Mouse (Mus musculus) kidney, postnatal 0 days (tissue): ENCODE results near the gene Yif1b. TPM values are rescaled to one million over a fixed set of nuclear protein-coding genes. Genes with fewer than 3 reads are reported as not detected.
"Not testable (repeated sequence)": the region's sequence is repeated elsewhere in the genome, so short reads cannot be mapped to it uniquely, and the experiment has no call there.

Experiments used
- ATAC-seq: fragments of 200-750 bp; cut with Nextera tagmentation; replicated peaks from 2 replicates; pipeline ENCODE4 v1.8.0; 2017; ENCODE audit warnings: low read depth, moderate number of reproducible peaks, moderate TSS enrichment, moderate library complexity; ENCODE audit not compliant: low FRiP score
- DNase-seq: peaks from one replicate; pipeline ENCODE4 v3.0.0-alpha.2; 2016; ENCODE audit warnings: low spot score
- H3K27ac ChIP-seq: fragments of 300-500 bp; sonication (generic); 2 replicates; pipeline ENCODE4 v1.5.1; 2014; ENCODE audit warnings: mild to moderate bottlenecking
- H3K27me3 ChIP-seq: fragments of 300-500 bp; sonication (generic); 2 replicates; pipeline ENCODE4 v1.6.1; 2014; ENCODE audit warnings: low read length, mixed read lengths; ENCODE audit not compliant: insufficient read depth
- H3K36me3 ChIP-seq: fragments of 300-500 bp; sonication (generic); 2 replicates; pipeline ENCODE4 v1.6.1; 2014; ENCODE audit warnings: low read length, mixed read lengths; ENCODE audit not compliant: insufficient read depth
- H3K4me1 ChIP-seq: fragments of 300-500 bp; sonication (generic); replicated peaks from 2 replicates; pipeline ENCODE4 v1.6.1; 2014; ENCODE audit warnings: antibody characterized with exemption, low read length, mixed read lengths; ENCODE audit not compliant: insufficient read depth
- H3K4me2 ChIP-seq: fragments of 300-500 bp; sonication (generic); 2 replicates; pipeline ENCODE4 v1.6.1; 2014; ENCODE audit warnings: mild to moderate bottlenecking, low read length, moderate library complexity, mixed read lengths
- H3K4me3 ChIP-seq: fragments of 300-500 bp; sonication (generic); replicated peaks from 2 replicates; pipeline ENCODE4 v1.5.1; 2014; ENCODE audit warnings: low read depth, low read length
- H3K9ac ChIP-seq: fragments of 300-500 bp; sonication (generic); 2 replicates; pipeline ENCODE4 v1.6.1; 2014; ENCODE audit warnings: low read depth, low read length
- H3K9me3 ChIP-seq: fragments of 300-500 bp; sonication (generic); replicated peaks from 2 replicates; pipeline ENCODE4 v1.6.1; 2016; ENCODE audit warnings: low read length, inconsistent platforms, mixed read lengths
- CTCF ChIP-seq: IDR thresholded peaks from 2 replicates; pipeline ENCODE4 v1.5.1; 2016; ENCODE audit warnings: antibody characterized with exemption, low read depth, mild to moderate bottlenecking, moderate library complexity
- WGBS: fragments of 180-500 bp; shearing (Covaris S2); extraction: QIAGEN DNeasy Blood & Tissue Kit; methylation state at CpG from one replicate; pipeline ENCODE4 v1.1.7; 2014; 5-methylcytosine and 5-hydroxymethylcytosine counted together
- polyA plus RNA-seq: library from polyadenylated mRNA; unstranded; fragments of >200 nt; fragmentation: Nextera tagmentation; extraction: Ambion mirVana; gene quantifications from 2 replicates; pipeline ENCODE4 v1.2.1, GENCODE M21; 2015

The Yif1b gene
- polyA plus RNA-seq = 121 and 131 TPM in 2 replicates

- 0 out of 2 replicates have a peak, but pooled peaks have one; percentile 24 for TF ChIP-seq CTCF
- Histone ChIP-seq H3K4me2 (peak within 1 kb of the TSS; percentile 68), H3K9me3 (no peaks in the 10 kb centered on the region), H3K9ac (peak within 1 kb of the TSS; percentile 59), H3K27me3 (no peaks in the 10 kb centered on the region), H3K27ac (peak within 1 kb of the TSS; percentile 87), H3K36me3 (no peaks in the 10 kb centered on the region), H3K4me3 (peak within 1 kb of the TSS; percentile 56), H3K4me1 (no peaks in the 10 kb centered on the region)
- DNase-seq = peak; percentile 100
- under 1% methylated on average over 60 of the region's 60 CpGs for WGBS
- peak; percentile 97 for ATAC-seq
These were observed at the start of gene Yif1b for GRCm38 (mm10) chr7:29238019-29238967. TSS of gene Yif1b (plus strand) at chr7:29238329.

GRCm38 (mm10) chr7:29194230-29194629 is 43.9 kb upstream of the Yif1b start:
- not testable (repeated sequence) for H3K9ac ChIP-seq, H3K4me1 ChIP-seq, H3K27me3 ChIP-seq, H3K27ac ChIP-seq, H3K36me3 ChIP-seq, H3K4me2 ChIP-seq, H3K9me3 ChIP-seq, ATAC-seq, DNase-seq, H3K4me3 ChIP-seq
- 100% methylated on average over 1 of the region's 1 CpGs for WGBS

GRCm38 (mm10) chr7:29202577-29202976 is 35.6 kb upstream of the Yif1b start:
- no peaks in the 10 kb centered on the region for H3K27me3 ChIP-seq

GRCm38 (mm10) chr7:29211013-29211412 is 27.1 kb upstream of the Yif1b start:
- Histone ChIP-seq H3K27ac (peak overlapping the region; percentile 86), H3K4me2 (peak overlapping the region; percentile 52), H3K4me3 (peak overlapping the region; percentile 33)
- DNase-seq (peak; percentile 77), ATAC-seq (peak; percentile 47)
- H3K4me1 ChIP-seq, H3K9ac ChIP-seq, H3K9me3 ChIP-seq, H3K36me3 ChIP-seq, H3K27me3 ChIP-seq: not testable (repeated sequence)
- WGBS = 18% methylated on average over 15 of the region's 15 CpGs

More at GRCm38 (mm10) chr7:29202577-29202976, 35.6 kb upstream of the Yif1b start:
- no peak overlapping the region for H3K4me2 ChIP-seq
- H3K4me3 ChIP-seq = no peak overlapping the region
- no peak overlapping the region for H3K27ac ChIP-seq
- H3K9ac ChIP-seq = no peak overlapping the region
- H3K4me1 ChIP-seq = no peaks in the 10 kb centered on the region
- H3K36me3 ChIP-seq = no peaks in the 10 kb centered on the region
- no peak for TF ChIP-seq CTCF
- ATAC-seq (no peak), DNase-seq (no peak)
- no peaks in the 10 kb centered on the region for H3K9me3 ChIP-seq
- 82% methylated on average over 6 of the region's 6 CpGs for WGBS

GRCm38 (mm10) chr7:29211415-29212198 is 26.5 kb upstream of the Yif1b start:
- H3K9me3 ChIP-seq = no peaks in the 10 kb centered on the region
- H3K27ac ChIP-seq = peak overlapping the region; percentile 86
- no peaks in the 10 kb centered on the region for H3K36me3 ChIP-seq
- ATAC-seq = peak; percentile 88
- peak overlapping the region; percentile 33 for H3K4me3 ChIP-seq
- peak overlapping the region; percentile 52 for H3K4me2 ChIP-seq
- 4% methylated on average over 34 of the region's 34 CpGs for WGBS
- no peaks in the 10 kb centered on the region for H3K27me3 ChIP-seq
- H3K4me1 ChIP-seq = no peaks in the 10 kb centered on the region
- peak overlapping the region; percentile 55; the same call in 1 of the 2 replicates for H3K9ac ChIP-seq
- TF ChIP-seq CTCF = no peak
- DNase-seq = peak; percentile 95

GRCm38 (mm10) chr7:29212199-29212765 is 25.8 kb upstream of the Yif1b start:
- DNase-seq = no peak
- WGBS = 17% methylated on average over 26 of the region's 26 CpGs
- no peaks in the 10 kb centered on the region for H3K36me3 ChIP-seq
- no peaks in the 10 kb centered on the region for H3K27me3 ChIP-seq
- no peak for ATAC-seq
- H3K9me3 ChIP-seq = no peaks in the 10 kb centered on the region
- no peak overlapping the region for H3K9ac ChIP-seq
- no peaks in the 10 kb centered on the region for H3K4me1 ChIP-seq
- peak overlapping the region; percentile 86; the same call in 1 of the 2 replicates for H3K27ac ChIP-seq
- peak overlapping the region; percentile 52 for H3K4me2 ChIP-seq
- no peak for TF ChIP-seq CTCF
- H3K4me3 ChIP-seq = peak overlapping the region; percentile 33

GRCm38 (mm10) chr7:29212775-29213560 is 25.2 kb upstream of the Yif1b start:
- not testable (repeated sequence) for H3K9ac ChIP-seq, H3K27me3 ChIP-seq, DNase-seq, ATAC-seq, H3K27ac ChIP-seq, H3K9me3 ChIP-seq, H3K36me3 ChIP-seq, H3K4me3 ChIP-seq, H3K4me1 ChIP-seq, H3K4me2 ChIP-seq
- WGBS = 23% methylated on average over 40 of the region's 40 CpGs
